Mouse (Mus musculus) retina, postnatal 1 day (tissue): ENCODE results near the gene Ldb1.
"Not testable (repeated sequence)": the region's sequence is repeated elsewhere in the genome, so short reads cannot be mapped to it uniquely, and the experiment has no call there.

Experiments used
- DNase-seq: peaks from one replicate; pipeline ENCODE4 v3.0.0-alpha.2; 2012

The Ldb1 gene

GRCm38 (mm10) chr19:46016023-46016422 is 29.0 kb downstream of the Ldb1 start:
- DNase-seq = peak; percentile 59

GRCm38 (mm10) chr19:46014572-46015178 is 30.3 kb downstream of the Ldb1 start:
- peak; percentile 93 for DNase-seq

DNA sequence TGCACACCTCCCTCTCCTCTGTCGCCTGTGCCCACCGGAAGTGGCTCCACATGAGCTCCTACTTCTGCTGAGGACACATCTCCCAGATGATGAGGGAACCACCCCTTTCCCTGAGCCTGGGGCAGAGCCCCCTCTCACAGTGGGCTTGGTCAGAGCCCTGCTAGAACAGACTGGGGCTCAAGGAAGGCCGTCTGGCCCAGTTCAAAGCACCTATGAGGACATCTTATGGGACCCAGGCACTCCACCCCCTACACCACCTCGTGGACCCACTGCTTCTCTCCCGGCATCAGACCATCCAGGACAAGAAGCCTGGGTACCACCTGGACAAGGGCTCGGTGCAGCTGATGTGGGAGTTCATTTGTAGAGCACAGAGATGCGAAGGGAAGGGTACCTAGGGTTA is 39.3 kb downstream of the Ldb1 start:
- DNase-seq = no peak

DNA sequence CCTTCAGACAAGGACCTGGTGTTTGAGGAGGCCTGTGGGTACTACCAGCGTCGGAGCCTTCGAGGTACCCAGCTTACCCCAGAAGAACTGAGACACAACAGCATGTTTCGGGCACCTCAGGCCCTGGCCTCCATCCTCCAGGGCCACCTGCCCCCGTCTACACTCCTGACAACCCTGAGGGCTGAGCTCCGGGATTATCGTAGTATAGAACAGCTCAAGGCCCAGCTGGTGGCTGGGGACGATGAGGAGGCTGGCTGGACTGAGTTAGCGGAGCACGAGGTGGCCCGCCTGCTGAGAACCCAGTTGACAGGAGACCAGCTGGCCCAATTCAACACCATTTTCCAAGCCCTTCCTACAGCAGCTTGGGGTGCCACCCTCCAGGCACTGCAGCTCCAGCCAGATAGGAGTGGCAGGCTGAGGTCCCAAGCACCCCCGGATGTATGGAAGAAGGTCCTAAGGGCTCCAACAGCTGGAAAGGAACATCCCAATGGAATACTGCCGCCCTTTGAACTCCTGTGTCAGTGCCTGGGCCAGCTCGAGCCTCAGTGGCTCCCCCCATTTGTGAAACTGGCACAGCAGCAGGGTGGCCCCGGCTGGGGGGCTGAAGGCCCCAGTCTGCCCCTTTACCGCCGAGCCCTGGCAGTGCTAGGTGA is 40.1 kb downstream of the Ldb1 start:
- peak; percentile 53 for DNase-seq

DNA sequence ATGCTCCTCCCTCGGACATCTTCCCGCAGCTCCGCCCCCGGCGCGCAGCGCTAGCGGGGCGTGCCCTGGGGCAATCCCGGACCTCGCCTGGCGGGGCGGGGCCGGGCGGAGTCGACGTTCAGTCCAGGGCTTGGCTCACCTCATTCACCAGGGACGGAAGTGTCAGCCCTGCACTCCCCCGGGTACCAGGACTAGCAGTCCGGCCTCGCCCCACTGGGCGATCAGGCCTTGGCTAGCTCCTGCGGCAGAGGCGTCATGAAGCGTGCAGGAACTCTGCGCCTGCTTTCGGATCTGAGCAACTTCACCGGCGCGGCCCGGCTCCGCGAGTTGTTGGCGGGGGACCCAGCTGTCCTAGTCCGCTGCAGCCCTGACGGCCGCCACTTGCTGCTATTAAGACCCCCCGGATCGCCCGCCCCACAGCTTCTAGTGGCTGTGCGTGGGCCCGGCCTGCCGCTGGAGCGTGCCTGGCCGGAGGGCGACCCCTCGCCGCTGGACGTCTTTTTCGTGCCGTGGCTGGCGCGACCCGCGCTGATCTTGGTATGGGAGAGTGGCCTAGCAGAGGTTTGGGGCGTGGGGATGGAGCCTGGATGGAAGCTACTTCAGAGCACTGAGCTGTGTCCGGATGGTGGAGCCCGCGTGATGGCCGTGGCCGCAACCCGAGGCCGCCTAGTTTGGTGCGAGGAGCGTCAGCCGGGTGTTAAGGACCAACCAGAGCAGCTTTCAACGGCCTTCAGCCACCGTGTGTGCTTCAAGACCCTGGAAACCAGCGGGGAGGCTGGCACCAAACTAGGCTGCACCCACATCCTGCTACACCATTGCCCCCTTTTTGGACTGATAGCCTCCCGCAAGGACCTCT is 41.4 kb downstream of the Ldb1 start, which contains the start of gene Hps6:
Hps6 (plus strand) TSS at position 138 of the 856 bp plus-strand sequence.
- DNase-seq = peak; percentile 82

GRCm38 (mm10) chr19:46002279-46002678 is 42.7 kb downstream of the Ldb1 start:
- no peak for DNase-seq

GRCm38 (mm10) chr19:45999378-45999777 is 45.6 kb downstream of the Ldb1 start:
- no peak for DNase-seq

- no peak for DNase-seq
Observed at GRCm38 (mm10) chr19:45998694-45999217, 46.3 kb downstream of the Ldb1 start.

- peak; percentile 97 for DNase-seq
Observed at GRCm38 (mm10) chr19:45997785-45998693, 47.0 kb downstream of the Ldb1 start, which contains the start of gene Armh3. Armh3 (minus strand) TSS chr19:45998488.

DNA sequence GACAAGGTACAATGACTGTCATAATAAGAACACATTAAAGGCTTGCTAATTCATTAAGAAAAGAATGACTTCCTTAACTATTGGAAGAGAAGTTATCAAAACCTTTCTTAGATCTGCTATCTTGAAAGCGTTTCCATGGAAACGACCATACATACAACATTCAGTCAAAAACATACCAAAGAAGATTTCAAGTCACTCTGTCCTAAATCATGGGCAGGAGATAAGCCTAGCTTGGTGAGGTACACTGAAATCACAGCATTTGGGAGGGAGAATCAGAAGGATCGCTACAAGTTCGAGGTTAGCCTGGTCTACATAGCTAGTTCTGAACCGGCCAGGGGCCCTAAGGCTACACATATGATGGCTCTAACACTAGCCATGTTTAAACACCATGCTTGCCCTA is 47.6 kb downstream of the Ldb1 start:
- DNase-seq = no peak

DNA sequence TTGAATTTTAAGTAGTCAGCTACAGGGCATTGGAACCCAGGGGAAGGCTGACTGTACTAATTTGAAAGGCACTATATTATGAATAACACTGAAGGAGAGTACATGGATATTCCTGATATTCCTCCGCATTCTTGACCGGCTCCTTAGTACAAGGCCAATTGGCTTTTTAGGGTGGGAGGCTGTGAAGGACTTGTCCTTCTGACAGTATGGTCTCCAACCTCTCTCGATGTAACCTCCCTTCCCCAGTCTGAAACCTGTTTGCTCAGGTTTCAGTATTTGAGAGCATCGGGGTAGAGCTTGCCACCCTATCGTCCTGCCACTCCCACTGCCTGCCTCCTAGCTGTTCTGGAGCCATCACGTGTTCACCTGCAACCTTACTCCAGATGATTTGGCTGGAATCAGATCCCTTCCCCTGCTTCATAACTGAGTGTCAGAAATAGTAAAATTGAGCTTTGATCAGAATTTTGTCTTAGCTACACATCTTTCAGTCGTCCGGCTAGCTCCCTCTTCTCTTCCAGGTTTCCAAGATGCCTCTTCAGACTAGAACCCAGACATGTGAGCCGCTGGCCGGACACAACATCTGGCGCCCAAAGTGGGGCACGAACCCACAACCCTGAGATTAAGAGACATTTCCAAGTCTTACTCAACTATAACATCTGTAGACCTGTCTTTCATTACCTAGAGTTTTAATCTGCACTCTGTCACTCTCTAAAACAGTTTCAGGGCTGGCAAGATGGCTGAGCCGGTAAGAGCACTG is 50.9 kb downstream of the Ldb1 start:
- DNase-seq = no peak

GRCm38 (mm10) chr19:45993441-45993840 is 51.6 kb downstream of the Ldb1 start:
- not testable (repeated sequence) for DNase-seq

DNA sequence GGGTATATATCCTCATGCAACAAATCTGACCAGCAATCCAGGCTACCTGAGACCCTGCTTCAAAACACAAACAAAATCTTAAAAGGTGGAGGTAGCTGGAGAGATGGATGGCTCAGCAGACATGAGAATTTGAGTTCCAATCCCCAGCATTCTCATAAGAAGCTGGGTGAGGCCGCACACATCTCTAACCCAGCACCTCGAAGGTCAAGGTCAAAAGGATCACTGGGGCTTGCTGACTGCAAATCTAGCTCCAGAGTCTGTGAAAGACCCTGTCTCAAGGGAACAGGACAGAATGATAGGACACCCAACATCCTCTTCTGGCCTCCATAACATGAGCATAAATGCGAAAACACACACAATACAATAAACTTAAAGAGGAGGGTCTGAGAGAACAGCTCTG is 53.8 kb downstream of the Ldb1 start:
- no peak for DNase-seq

DNA sequence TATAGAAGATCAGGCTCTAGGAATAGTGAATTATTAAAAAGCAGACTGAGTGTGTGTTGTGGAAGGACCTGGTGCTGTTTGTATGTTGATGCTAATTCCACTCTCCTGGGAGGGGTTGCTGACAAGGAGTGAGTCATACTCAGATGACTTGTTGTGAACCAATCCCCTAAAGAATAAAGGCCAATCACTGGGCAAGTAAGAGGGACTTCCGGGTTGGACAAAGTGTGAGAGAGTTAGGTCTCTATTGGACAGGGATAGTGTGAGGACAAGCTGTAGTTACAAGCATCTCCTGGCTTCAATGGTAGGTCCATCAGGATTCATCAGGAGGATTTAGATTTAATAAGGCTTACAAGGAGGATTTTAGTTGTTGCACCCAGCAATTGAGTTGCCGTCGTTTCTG is 56.8 kb downstream of the Ldb1 start:
- no peak for DNase-seq

DNA sequence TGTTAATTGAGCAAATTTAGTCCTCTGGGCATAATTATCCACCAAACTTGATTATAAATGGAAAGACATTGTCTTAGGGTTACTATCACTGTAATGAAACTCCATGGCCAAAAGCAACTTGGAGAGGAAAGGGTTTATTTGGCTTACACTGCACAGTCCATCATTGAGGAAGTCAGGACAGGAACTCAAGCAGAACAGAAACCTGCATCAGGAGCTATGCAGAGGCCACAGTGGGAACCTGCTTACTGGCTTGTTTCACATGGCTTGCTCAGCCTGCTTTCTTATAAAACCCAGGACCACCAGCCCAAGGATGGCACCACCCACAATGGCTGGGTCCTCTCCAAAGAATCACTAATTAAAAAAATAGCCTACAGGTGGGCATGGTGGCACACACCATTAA is 60.6 kb downstream of the Ldb1 start:
- no peak for DNase-seq
